Mouse (Mus musculus) small intestine, adult 2 months (tissue): ENCODE results near the gene Ccdc12.

ENCODE experiments used
- CTCF ChIP-seq: fragments of 200-500 bp; IDR thresholded peaks from 2 replicates; pipeline ENCODE4 v1.5.1; 2012; ENCODE audit warnings: low read depth, mild to moderate bottlenecking, control low read depth, inconsistent platforms, low read length, moderate library complexity, mixed read lengths; ENCODE audit not compliant: insufficient replicate concordance, insufficient read length; ENCODE audit errors: extremely low read depth
- POLR2A ChIP-seq: fragments of 200-500 bp; IDR thresholded peaks from 2 replicates; pipeline ENCODE4 v1.6.1; 2012; ENCODE audit warnings: low read depth, mild to moderate bottlenecking, control low read depth, inconsistent platforms, low read length, moderate library complexity

DNA sequence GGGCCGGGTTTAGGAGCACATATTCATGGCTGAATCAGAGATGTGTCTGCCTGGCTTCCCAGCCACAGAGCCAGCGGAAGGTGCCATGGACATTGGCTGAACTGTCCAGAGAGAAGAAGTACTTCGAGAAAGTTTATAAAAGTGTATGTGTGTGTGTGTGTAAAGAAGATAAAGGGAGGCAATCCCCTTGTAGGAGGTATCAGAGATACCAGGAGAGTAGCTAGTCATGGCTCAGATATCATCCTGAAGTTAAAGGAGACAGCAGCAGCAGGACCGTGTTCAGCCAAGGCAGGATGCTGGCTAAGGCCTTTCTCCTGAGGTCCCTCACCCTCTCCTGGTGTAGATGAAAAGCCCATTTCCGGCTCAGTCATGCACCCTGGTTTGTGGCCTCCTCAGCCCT, 95.1 kb downstream of the Ccdc12 start:
- TF ChIP-seq CTCF (no peak), POLR2A (no peak)
